Mouse (Mus musculus) midbrain, postnatal 0 days (tissue): ENCODE measurements at regions not wholly inside any gene's neighbourhood (a gene's known extent, or its start where the extent isn't known, plus 50 kb on each side); places are given as distances from the start of the nearest gene placed in this dataset.

ENCODE experiments used
- ATAC-seq: fragments of 200-750 bp; cut with Nextera tagmentation; 2 replicates; pipeline ENCODE4 v1.8.0; 2017; ENCODE audit warnings: moderate number of reproducible peaks, mild to moderate bottlenecking, moderate TSS enrichment, moderate library complexity; ENCODE audit not compliant: low FRiP score
- DNase-seq: peaks from one replicate; pipeline ENCODE4 v3.0.0-alpha.2; 2015; ENCODE audit warnings: low spot score
- H3K27ac ChIP-seq: fragments of 300-500 bp; sonication (generic); 2 replicates; pipeline ENCODE4 v1.5.1; 2014; ENCODE audit warnings: low read depth, mild to moderate bottlenecking, low read length, mixed read lengths
- H3K27me3 ChIP-seq: fragments of 300-500 bp; sonication (generic); 2 replicates; pipeline ENCODE4 v1.6.1; 2014; ENCODE audit warnings: low read length, control low read depth, mixed read lengths; ENCODE audit not compliant: insufficient read depth
- H3K36me3 ChIP-seq: fragments of 300-500 bp; sonication (generic); 2 replicates; pipeline ENCODE4 v1.6.1; 2014; ENCODE audit warnings: low read length, control low read depth, mixed read lengths; ENCODE audit not compliant: insufficient read depth
- H3K4me1 ChIP-seq: fragments of 300-500 bp; sonication (generic); 2 replicates; pipeline ENCODE4 v1.6.1; 2014; ENCODE audit warnings: mild to moderate bottlenecking, control low read depth, antibody characterized with exemption, low read length, mixed read lengths; ENCODE audit not compliant: insufficient read depth
- H3K4me2 ChIP-seq: fragments of 300-500 bp; sonication (generic); 2 replicates; pipeline ENCODE4 v1.6.1; 2014; ENCODE audit warnings: low read depth, mild to moderate bottlenecking, low read length, mixed read lengths; ENCODE audit not compliant: poor library complexity, severe bottlenecking
- H3K4me3 ChIP-seq: fragments of 300-500 bp; sonication (generic); 2 replicates; pipeline ENCODE4 v1.5.1; 2014; ENCODE audit warnings: low read depth, mild to moderate bottlenecking, low read length, moderate library complexity
- H3K9ac ChIP-seq: fragments of 300-500 bp; sonication (generic); replicated peaks from 2 replicates; pipeline ENCODE4 v1.6.1; 2014; ENCODE audit warnings: mild to moderate bottlenecking, low read length, moderate library complexity, mixed read lengths; ENCODE audit not compliant: poor library complexity, severe bottlenecking
- H3K9me3 ChIP-seq: fragments of 300-500 bp; sonication (generic); 2 replicates; pipeline ENCODE4 v1.6.1; 2016; ENCODE audit warnings: low read length, control low read depth
- CTCF ChIP-seq: IDR thresholded peaks from 2 replicates; pipeline ENCODE4 v1.5.1; 2016; ENCODE audit warnings: antibody characterized with exemption, mild to moderate bottlenecking
- WGBS: fragments of 180-500 bp; shearing (Covaris S2); extraction: QIAGEN DNeasy Blood & Tissue Kit; methylation state at CpG from one replicate; pipeline ENCODE4 v1.1.7; 2014; 5-methylcytosine and 5-hydroxymethylcytosine counted together

DNA sequence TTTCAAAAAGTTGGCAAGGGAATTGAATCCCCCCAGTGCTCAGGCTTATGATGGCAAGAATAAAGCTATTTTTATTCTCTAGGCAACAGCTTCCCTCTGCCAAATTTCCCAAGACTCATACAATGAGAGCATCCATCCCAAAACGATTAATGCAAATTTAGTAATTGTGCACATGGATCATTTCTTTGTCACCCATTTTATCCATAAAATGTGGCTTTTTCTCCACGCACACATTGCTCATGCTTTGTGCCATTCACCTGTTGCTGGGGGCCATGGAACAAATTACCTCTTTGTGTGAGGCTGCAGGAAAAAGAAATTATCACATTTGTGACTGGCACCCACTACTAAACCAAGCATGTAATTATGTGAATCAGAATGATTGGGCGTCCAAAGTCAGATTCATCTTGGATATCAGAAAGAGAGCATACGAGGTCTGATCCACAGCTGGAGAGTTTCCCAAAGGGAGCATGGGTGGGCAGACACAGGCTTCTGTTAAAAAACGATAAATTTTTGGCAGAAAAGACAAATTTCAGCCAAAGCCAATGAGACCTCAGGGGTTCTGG, 411.1 kb downstream of the Gbe1 start:
- Histone ChIP-seq H3K27ac (no peak overlapping the region), H3K9ac (no peak overlapping the region), H3K4me1 (0 out of 2 replicates have a peak, but pooled peaks cover 2% of the 10 kb centered on the region), H3K4me3 (no peak overlapping the region), H3K4me2 (no peak overlapping the region), H3K27me3 (no peaks in the 10 kb centered on the region), H3K36me3 (no peaks in the 10 kb centered on the region), H3K9me3 (no peaks in the 10 kb centered on the region)
- DNase-seq: peak; percentile 78
- ATAC-seq: peak; percentile 62; the same call in 1 of the 2 replicates
- TF ChIP-seq CTCF: no peak
- 17% methylated on average over 5 of the region's 5 CpGs for WGBS

GRCm38 (mm10) chr16:70725291-70725801, 411.6 kb downstream of the Gbe1 start:
- ATAC-seq (peak; percentile 27; the same call in 1 of the 2 replicates), DNase-seq (peak; percentile 66)
- Histone ChIP-seq H3K4me3 (no peak overlapping the region), H3K27me3 (no peaks in the 10 kb centered on the region), H3K9me3 (no peaks in the 10 kb centered on the region), H3K36me3 (no peaks in the 10 kb centered on the region), H3K27ac (no peak overlapping the region), H3K9ac (no peak overlapping the region), H3K4me2 (no peak overlapping the region), H3K4me1 (0 out of 2 replicates have a peak, but pooled peaks cover 2% of the 10 kb centered on the region)
- 11% methylated on average over 6 of the region's 6 CpGs for WGBS
- no peak for TF ChIP-seq CTCF

- H3K27me3 ChIP-seq: no peaks in the 10 kb centered on the region
- H3K36me3 ChIP-seq: no peaks in the 10 kb centered on the region
- H3K27ac ChIP-seq: no peak overlapping the region
- 68% methylated on average over 7 of the region's 7 CpGs for WGBS
- no peak for TF ChIP-seq CTCF
- ATAC-seq (no peak), DNase-seq (no peak)
- no peaks in the 10 kb centered on the region for H3K9me3 ChIP-seq
- no peaks in the 10 kb centered on the region for H3K4me1 ChIP-seq
- no peak overlapping the region for H3K4me3 ChIP-seq
- no peak overlapping the region for H3K9ac ChIP-seq
- no peak overlapping the region for H3K4me2 ChIP-seq
Measured at GRCm38 (mm10) chr16:70733016-70733415, 419.3 kb downstream of the Gbe1 start.

- no peaks in the 10 kb centered on the region for H3K4me1 ChIP-seq
- TF ChIP-seq CTCF: no peak
- no peak for ATAC-seq
- H3K27me3 ChIP-seq: no peaks in the 10 kb centered on the region
- H3K4me3 ChIP-seq: no peak overlapping the region
- H3K9ac ChIP-seq: no peak overlapping the region
- 62% methylated on average over 6 of the region's 6 CpGs for WGBS
- H3K9me3 ChIP-seq: no peaks in the 10 kb centered on the region
- H3K27ac ChIP-seq: no peak overlapping the region
- DNase-seq: no peak
- no peaks in the 10 kb centered on the region for H3K36me3 ChIP-seq
- no peak overlapping the region for H3K4me2 ChIP-seq
Measured at GRCm38 (mm10) chr16:70740046-70740445, 426.3 kb downstream of the Gbe1 start.

GRCm38 (mm10) chr16:70754228-70754627, 440.5 kb downstream of the Gbe1 start:
- Histone ChIP-seq H3K4me1 (no peaks in the 10 kb centered on the region), H3K4me2 (no peak overlapping the region), H3K4me3 (no peak overlapping the region), H3K9ac (no peak overlapping the region), H3K27me3 (no peaks in the 10 kb centered on the region), H3K27ac (no peak overlapping the region), H3K36me3 (no peaks in the 10 kb centered on the region), H3K9me3 (no peaks in the 10 kb centered on the region)
- ATAC-seq (no peak), DNase-seq (no peak)
- no peak for TF ChIP-seq CTCF

- H3K4me3 ChIP-seq: no peak overlapping the region
- H3K27me3 ChIP-seq: no peaks in the 10 kb centered on the region
- no peak for TF ChIP-seq CTCF
- H3K36me3 ChIP-seq: no peaks in the 10 kb centered on the region
- H3K27ac ChIP-seq: no peak overlapping the region
- WGBS: 76% methylated on average over 4 of the region's 4 CpGs
- no peaks in the 10 kb centered on the region for H3K9me3 ChIP-seq
- no peak for DNase-seq
- no peak for ATAC-seq
- no peak overlapping the region for H3K4me2 ChIP-seq
- no peak overlapping the region for H3K9ac ChIP-seq
- no peaks in the 10 kb centered on the region for H3K4me1 ChIP-seq
Measured at GRCm38 (mm10) chr16:70798061-70798460, 484.3 kb downstream of the Gbe1 start.
